Mouse (Mus musculus) gastrocnemius, postnatal 14 days (tissue): ENCODE measurements around the gene Tsga10ip. TPM values are rescaled to one million over a fixed set of nuclear protein-coding genes. Genes with fewer than 3 reads are reported as not detected.
"Not testable (repeated sequence)": the region's sequence is repeated elsewhere in the genome, so short reads cannot be mapped to it uniquely, and the experiment has no call there.

Experiments used
- DNase-seq: peaks from one replicate; pipeline ENCODE4 v3.0.0; 2021; ENCODE audit warnings: mixed read lengths
- intact Hi-C: fragments of 180-260 bp; cut with DNase I; formaldehyde crosslinking; loops from one replicate; pipeline ENCODE4 v1.15.1; 2025; ENCODE audit warnings: low total_unique reads
- total RNA-seq, 2 experiments: library from RNA; stranded (reverse); gene quantifications; 2 replicates each; pipeline ENCODE4 v1.2.3; 2021

Gene Tsga10ip
- total RNA-seq, 2 experiments from 2014 or later, result 0.58 to 0.70 TPM

DNA sequence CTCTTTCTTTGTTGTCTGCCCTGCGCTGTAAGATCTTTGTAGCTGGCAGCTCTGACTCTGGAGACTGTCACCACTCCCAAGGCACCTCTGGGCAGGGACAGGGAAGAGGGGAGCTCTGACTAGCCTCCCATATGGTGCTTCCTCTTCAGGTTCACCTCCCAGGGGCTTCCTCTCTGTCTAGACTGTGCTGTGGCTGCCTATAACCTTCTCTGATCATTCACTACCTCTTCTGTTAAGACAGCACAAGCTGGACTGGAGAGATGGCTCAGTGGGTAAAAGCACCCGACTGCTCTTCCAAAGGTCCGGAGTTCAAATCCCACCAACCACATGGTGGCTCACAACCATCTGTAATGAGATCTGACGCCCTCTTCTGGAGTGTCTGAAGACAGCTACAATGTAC lies 1.3 kb downstream of the Tsga10ip start:
- intact Hi-C loops, DNase-seq: not testable (repeated sequence)

DNA sequence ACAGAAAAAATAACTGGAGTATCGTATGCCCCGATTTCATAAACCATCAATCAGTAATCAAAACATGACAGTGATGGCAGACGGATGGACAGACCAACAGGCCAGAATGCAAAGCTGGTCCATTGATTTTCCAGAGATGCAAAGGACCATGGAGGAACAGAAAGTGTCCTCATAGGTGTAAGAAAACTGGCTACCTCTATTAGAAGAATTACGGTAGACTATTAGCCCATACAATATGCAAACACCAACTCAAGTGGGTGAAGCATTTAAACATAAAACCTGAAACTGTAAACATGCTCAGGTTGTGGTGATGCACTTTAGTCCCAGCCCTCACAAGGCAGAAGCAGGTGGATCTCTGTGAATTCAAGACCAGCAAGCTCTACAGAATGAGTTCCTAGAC lies 7.0 kb downstream of the Tsga10ip start:
- intact Hi-C loops, result no loop called here
- no peak for DNase-seq

GRCm38 (mm10) chr19:5394168-5394567 lies 8.2 kb downstream of the Tsga10ip start:
- no peak for DNase-seq
- intact Hi-C loops, result no loop called here

- intact Hi-C loops, result no loop called here
- peak; percentile 33 for DNase-seq
Observed at GRCm38 (mm10) chr19:5392892-5393291, 9.4 kb downstream of the Tsga10ip start.

GRCm38 (mm10) chr19:5390416-5390815 lies 11.9 kb downstream of the Tsga10ip start:
- DNase-seq, result no peak
- intact Hi-C loops, result no loop called here

DNA sequence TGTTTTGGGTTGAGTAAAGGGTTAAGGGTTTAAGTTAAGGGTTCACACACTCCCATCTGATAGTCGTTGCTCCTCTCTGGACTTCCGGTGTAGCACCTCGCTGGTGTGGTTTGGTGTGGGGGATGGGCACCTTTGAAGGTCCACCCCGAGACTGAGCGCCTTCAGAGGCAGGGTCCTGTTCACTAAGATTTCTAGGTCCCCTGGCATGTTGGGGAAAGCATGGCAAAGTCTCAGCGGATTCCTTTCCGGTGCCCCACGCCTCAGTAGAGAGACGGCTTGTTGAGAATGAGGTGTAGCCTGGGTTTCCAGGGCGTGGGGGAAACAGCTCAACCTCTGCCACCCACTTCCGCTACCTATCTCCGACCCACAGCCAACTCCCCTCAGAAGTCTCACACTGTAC lies 12.7 kb downstream of the Tsga10ip start:
- intact Hi-C loops, result no loop called here
- DNase-seq, result no peak

DNA sequence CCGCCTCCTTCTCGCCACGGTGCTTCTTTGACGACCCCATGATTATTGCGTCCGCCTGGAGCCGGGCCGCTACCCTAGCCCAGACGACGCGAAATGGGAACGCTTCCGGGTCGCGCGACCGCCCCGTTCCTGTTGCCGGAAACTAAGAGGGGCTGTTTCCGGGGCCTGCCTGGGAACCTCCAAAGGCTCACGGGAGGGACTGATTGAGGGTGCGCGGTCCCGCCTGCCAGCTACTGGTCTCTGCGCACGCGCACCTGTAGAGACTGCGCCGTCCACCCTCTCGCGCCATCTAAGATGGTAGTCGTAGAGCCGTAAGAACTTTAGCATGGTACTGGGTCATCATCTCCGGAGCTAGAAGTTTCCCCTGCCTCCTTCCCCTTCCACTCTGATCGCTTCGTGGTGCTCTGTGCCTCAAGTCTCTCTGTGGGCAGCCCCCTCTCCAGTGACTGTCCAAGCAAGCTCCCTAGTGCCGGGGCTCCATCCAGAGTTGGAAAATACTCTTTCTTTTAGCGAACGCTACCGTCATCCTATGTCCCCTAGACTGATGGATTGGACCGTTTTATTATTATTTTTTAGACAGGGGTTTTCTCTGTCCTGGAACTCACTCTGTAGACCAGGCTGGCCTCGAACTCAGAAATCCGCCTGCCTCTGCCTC lies 13.6 kb downstream of the Tsga10ip start, which contains the start of gene Sart1:
TSS of gene Sart1 (minus strand) at position 116 of the 655 bp plus-strand sequence.
- intact Hi-C loops, result no loop called here
- peak; percentile 96 for DNase-seq

DNA sequence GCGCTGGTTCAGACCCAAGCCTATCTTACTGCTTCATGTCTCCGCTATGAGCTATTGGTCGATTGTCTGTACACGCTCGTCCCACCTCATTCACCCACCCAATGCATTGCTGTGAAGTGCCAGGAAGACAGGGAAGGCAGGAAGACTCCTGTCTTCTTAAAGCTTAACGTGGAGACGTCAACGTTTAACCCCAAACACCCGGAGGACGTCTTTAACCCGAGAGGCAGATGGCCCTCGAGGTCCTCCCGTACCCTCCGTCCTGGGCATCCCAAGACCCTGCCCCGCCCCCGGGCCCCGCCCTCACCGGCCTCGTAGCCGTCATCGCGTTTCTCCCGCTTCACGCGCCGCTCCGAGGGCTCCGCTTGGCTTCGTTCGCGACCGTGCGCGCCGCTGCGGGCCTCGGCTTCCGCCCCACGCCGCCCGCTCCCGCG lies 14.3 kb downstream of the Tsga10ip start:
- intact Hi-C loops, result no loop called here
- DNase-seq, result peak; percentile 42

- intact Hi-C loops, result no loop called here
Observed at GRCm38 (mm10) chr19:5384715-5385114, 17.6 kb downstream of the Tsga10ip start.

GRCm38 (mm10) chr19:5383326-5383725 lies 19.0 kb downstream of the Tsga10ip start:
- intact Hi-C loops, result no loop called here
- no peak for DNase-seq

More at GRCm38 (mm10) chr19:5384715-5385114, 17.6 kb downstream of the Tsga10ip start:
- DNase-seq, result no peak

- no peak for DNase-seq
- intact Hi-C loops, result no loop called here
Observed at GRCm38 (mm10) chr19:5377446-5377845, 24.9 kb downstream of the Tsga10ip start.

GRCm38 (mm10) chr19:5374748-5375147 lies 27.6 kb downstream of the Tsga10ip start:
- DNase-seq, result no peak

GRCm38 (mm10) chr19:5374177-5374576 lies 28.1 kb downstream of the Tsga10ip start:
- intact Hi-C loops, result no loop called here
- no peak for DNase-seq

More at GRCm38 (mm10) chr19:5374748-5375147, 27.6 kb downstream of the Tsga10ip start:
- intact Hi-C loops, result no loop called here

GRCm38 (mm10) chr19:5372724-5373123 lies 29.6 kb downstream of the Tsga10ip start:
- no peak for DNase-seq
- intact Hi-C loops, result no loop called here

DNA sequence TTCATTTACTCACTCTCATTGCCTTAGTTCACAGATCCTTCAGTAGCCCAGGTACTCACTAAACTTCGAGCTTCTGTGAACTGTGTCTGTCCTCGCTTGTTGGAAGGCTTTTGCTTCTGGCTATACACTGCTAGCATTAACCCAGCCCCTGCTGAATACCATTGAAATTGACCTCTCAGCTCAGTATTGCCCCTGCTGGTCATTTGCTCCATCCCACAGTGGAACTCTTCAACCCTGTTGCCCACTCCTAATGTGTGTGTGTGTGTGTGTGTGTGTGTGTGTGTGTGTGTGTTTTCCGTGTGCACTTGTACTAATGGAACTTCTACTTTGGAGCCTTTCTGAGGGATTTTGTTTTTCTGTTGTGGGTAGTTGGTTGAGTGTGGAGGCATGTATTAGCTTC lies 31.4 kb downstream of the Tsga10ip start:
- DNase-seq, result no peak
- intact Hi-C loops, result no loop called here

GRCm38 (mm10) chr19:5367455-5367854 lies 34.9 kb downstream of the Tsga10ip start:
- intact Hi-C loops, result no loop called here
- DNase-seq, result no peak

DNA sequence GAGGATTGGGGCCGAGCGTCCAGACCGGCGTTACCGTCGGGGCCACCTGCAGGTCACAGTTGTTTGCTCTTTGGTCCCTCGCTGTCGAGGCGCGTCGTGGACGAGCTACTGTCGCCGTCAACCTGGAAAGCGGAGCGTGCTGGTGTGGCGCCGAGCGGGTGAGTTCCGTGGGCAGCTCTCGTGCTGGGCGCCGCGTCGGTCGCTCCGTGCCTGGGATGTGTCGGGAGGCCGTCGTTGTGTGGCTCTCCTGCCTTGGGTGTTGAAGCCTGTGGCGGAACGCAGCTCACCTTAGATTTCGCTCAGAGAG lies 35.3 kb downstream of the Tsga10ip start, which contains the start of gene Banf1:
TSS of gene Banf1 (minus strand) at position 116 of the 307 bp plus-strand sequence.
- intact Hi-C loops, result no loop called here
- no peak for DNase-seq

- DNase-seq, result peak; percentile 93
- intact Hi-C loops, result no loop called here
Observed at GRCm38 (mm10) chr19:5366175-5367052, 35.9 kb downstream of the Tsga10ip start, which contains the start of gene Eif1ad. Gene Eif1ad (plus strand): TSS chr19:5366741.

GRCm38 (mm10) chr19:5365751-5366150 lies 36.6 kb downstream of the Tsga10ip start:
- no peak for DNase-seq
- intact Hi-C loops, result no loop called here

GRCm38 (mm10) chr19:5364124-5364523 lies 38.2 kb downstream of the Tsga10ip start:
- DNase-seq, result no peak

GRCm38 (mm10) chr19:5362186-5362585 lies 40.1 kb downstream of the Tsga10ip start:
- no peak for DNase-seq
- intact Hi-C loops, result no loop called here

More at GRCm38 (mm10) chr19:5364124-5364523, 38.2 kb downstream of the Tsga10ip start:
- intact Hi-C loops, result no loop called here
